Mouse (Mus musculus) urinary bladder, postnatal 14 days (tissue): ENCODE data around the gene Cacna1s.
A peak's percentile ranks its signal among the peaks of the same experiment; 100 is the strongest.

Experiments used
- DNase-seq: peaks from one replicate; pipeline ENCODE4 v3.0.0; 2021; ENCODE audit warnings: low spot score

The Cacna1s gene

DNA sequence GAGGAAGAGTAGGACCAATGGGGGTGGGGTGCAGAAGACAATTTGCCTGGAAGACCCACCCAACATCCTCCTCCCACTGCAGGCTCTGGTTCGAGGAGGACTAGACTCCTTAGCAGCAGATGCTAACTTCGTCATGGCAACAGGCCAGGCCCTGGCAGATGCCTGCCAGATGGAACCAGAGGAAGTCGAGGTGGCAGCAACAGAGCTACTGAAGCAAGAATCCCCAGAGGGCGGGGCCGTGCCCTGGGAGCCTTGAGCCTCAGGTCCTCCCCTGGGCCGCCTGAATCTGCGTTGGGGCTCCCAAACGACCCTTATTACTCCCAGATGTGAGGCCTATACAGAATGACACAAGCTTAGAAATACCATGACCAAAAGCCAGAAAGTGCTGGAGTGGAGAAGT lies 66.3 kb downstream of the Cacna1s start:
- DNase-seq, result no peak

DNA sequence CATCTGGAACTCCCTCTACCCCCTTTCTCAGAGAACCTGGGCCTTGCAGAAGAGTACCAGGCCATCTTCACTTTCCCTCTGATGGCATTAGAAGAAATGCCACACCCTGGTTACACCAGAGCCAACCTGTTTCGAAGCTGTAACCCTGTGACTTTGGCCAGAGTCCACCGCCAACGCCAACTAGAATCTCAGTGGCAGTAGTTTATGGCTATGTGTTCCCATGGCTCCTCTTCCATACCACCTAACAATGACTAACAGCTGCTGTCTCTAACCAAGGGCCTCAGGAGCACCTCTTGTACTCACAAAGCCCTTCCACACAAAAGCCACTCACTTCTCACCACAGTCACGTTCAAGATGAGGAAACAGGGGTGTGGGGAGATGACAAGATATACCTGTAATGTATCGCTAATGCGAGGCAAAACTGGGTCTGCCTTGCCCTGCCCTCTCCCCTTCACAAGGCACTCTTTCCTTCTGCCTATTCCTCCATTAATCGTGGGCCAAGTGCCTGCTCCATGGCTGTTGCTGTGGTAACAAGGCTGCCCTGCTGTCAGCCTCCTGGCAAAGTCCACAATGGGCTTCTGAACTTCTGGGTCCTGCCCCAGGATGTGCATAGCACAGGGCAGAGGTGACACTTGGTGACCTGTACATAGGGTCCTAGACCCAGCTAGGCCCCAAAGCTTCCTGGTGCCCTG lies 67.2 kb downstream of the Cacna1s start:
- DNase-seq, result no peak

DNA sequence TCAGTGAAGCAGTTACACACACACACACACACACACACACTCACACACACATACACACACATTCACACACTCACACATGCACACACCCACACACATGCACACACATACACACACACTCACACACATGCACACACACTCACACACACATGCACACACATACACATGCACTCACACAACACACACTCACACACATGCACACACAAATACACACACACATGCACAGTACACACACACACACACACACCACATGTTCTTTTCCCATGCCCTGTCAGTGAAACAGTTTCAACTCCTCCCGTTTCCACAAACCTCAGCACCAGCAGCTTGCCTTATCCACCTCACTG lies 67.7 kb downstream of the Cacna1s start:
- no peak for DNase-seq

DNA sequence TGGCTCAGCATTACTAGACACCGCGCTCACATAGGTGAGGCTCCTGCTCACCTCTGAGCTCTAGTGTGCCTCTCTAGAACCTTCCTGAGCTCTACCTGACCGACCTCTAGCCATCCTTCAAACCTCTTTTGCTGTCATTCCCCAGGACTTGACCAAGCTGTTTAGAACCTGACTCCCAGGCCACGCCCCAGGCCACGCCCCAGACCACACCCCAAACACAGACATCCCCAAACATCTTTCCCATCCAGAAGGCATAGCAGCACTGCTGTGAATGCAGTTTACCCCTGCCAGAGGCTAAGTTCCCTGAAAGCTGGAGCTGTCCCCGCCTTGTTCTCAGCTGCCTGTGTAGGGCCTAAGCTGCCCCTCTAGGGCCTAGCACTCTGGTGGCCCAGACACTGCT lies 68.2 kb downstream of the Cacna1s start:
- DNase-seq, result no peak

DNA sequence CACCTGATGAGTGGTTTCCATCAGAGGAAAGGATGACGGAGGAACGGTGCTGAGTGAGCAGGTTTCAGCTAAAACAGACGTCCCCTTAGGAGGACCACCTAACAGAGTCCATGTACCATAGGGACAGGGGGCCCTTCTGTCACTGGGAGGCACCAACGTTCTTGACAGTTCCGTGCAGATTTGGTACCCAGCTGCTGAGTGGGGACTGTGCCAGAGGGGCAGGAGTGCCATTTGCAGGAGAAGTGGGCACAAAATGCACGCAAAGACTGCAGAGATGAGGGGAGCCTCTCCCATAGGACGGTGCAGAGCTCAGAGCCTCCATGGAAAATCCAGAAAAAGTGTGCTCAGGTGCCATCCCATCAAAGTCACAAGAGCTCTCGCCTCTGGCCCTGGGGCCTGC lies 69.5 kb downstream of the Cacna1s start:
- no peak for DNase-seq

DNA sequence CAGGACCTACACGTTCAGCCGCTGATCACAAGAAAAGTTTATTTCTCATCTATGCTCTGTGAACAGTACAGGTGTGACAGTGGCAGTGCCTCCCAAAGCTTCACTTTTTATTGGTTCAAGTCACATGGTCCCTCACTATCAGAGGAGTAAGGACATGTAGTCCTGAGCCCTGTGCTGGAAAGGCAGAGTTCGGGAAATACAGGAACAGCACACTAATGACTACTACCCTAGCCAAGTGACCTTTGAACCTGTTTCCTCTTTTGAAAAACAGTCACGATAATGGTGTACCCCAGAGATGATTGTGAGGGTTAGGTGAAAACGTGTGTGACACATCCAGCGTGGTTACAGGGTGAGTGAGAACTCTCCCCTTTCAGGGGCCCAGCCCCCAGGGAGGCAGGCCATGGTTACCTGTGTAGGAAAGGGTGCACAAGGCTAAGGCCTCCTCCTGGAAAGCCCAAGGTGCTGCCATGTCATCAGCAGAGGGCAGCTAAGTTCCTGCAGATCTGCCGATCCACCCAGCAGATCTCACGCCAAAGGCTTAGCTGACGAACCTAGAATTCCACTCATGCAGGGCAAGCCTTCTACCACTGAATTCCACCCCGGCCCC lies 73.7 kb downstream of the Cacna1s start:
- DNase-seq, result no peak

DNA sequence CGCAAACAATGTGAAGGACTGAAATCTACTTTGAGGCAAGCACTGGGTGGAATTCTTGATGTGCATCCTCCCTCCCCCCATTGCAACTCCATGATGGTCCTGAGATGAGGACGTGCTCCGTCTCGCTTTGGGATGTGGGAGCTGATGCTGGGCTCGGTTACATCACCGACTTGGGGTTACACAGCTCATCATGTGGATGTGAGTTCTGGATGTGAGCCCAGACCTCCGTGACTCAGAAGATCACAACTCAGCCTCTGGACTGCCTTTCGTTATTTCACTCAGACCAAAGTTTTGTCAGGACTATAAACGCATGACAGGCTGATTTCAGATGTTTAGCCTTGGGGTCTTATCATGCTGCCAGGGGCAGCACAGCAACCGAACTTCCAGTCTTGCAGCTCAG lies 74.3 kb downstream of the Cacna1s start:
- DNase-seq, result peak; percentile 78

DNA sequence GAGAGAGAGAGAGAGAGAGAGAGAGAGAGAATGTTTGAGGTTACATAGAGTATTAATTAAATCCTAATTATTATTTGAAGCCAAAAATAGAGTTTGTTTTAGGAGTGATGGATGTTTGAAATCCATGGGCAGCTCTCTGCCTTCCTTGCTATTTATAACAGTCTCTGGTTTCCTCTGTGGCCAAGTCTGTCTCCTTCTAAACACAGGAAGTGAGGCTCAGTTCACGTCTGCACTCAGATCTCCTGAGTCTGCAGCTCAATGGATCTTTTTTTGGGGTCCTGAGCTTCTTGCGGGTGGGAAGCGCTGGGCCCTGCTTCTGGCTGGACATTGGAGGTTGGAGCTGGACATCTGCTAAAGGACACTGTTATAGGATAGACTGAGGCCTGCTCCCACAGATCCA lies 75.3 kb downstream of the Cacna1s start:
- no peak for DNase-seq

DNA sequence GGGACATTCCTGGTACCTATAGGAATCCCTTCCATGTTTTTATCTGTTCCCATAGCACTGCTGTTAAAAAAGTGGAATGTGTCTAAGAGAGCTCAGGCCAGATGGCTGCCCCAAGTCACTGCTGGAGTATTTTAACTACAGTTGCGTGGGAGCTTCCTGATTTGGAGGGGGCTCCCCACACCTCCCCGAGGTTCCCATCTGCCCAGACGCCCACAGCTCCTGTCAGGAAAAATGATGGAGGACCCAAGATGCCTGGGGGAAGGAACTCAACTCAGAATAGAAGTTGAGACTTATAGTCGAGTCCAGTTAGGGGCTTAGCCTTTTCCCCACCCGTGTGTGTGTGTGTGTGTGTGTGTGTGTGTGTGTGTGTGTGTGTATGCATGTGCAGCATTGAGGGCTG lies 75.9 kb downstream of the Cacna1s start:
- no peak for DNase-seq

DNA sequence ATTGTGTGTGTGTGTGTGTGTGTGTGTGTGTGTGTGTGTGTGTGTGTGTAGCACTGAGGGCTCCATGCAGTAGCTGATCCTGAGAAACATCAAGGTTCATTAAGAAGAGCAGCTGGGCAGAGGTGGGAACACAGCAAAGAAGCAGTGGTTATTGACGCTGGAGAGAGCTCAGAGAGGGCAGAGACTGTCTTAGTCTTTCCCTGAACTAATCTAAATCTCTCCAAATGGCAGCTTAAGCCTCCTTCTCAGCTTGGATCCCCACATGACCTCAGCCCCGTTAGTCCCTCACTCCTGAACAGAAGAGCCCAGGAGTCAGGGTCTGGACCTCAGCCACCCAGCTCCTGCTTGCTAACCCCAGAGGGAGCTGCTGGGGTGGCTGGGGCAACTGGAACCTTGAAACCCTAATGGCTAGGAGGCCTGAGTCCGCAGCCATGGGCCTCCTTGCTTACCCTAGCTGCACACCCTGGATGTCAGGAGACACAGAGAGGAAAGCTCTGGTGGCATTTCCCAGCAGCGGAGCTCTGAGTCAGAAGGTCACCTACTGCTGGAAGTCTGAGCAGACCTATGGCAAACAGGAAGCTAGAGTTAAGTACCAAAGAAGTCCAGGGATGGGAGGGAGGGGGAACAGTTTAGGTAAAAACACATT lies 76.5 kb downstream of the Cacna1s start:
- no peak for DNase-seq

DNA sequence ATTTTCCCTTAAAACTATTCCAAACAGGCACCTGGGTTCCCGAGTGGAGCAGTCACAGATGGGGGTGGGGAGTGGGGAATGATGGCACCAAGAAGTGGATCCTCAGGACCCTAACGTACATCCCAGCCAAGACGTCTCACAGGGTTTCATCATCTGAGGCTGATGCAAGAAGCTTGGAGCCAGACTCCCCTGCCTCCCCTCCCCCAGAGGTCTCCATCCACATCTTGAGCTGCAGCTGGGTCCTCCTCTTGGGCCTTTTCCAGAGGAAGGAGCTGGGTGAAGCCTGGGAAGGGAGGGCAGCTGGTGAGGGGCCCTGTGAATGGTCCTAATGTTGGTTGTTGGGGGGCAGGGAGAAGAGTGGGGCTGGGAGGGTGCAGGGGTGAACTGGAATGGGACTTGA lies 77.6 kb downstream of the Cacna1s start:
- DNase-seq, result no peak

DNA sequence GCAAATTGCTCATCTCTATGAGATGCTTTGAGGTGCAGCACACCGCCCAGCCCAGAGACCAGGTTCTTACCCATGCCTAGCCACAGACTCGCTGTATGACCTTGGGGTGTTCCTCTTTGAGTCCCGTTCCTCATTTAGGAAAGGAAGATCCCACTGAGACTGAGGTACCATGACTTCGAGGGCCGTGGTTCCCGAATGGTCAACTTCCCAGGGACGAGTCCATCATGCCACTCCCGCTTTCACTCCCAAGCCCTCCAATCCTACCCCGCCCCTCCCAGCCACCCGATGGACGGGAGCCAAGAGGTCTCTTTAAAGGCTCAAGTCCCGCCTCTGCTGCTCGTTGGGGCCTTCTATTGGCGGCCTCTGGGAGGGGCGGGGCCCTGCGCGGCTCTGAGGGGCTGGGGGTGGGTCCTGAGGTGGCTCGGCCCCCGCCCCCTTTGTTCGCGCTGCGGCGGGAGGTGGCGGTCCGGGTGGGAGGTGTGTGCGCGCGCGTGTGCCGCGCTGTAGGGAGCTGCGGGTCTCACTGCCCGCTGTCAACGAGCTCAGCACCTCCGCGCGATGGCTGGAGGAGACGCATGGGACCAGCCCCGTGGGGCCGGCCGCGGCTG lies 78.5 kb downstream of the Cacna1s start, which contains the start of gene Kif21b:
Gene Kif21b (plus strand): TSS at position 439 of the 608 bp plus-strand sequence.
- DNase-seq, result peak; percentile 82

DNA sequence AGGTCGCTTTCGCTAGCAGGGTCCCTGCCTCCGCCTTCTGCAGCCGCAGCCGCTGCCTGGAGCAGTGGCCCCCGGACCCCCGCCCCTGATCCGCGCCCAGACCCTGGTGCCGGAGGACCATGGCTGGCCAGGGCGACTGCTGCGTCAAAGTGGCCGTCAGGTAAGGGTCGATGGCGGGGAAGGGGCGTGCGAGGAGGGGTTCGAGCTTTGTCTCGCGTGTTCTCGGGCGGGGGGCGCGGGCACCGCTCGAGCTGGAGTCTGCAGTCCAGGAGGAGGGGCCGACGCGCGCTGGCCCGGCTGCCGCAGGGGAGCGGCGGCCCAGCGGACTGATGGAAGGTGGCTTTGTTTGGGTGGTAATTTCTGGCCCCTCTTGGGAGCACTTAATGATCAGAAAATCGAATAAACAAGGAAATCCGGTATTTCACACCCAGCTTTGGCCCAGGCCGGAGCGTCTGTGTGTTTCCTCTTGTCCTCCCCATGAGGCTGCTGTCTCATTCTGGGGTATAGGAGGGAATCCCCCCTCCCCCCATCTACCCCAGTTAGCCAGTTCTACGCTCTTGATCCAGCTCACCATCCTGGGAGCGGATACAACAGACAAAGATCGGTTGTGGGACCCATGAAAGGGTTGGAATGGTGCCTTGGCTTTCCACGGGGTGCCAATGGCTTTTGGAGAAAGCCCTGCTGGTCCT lies 79.2 kb downstream of the Cacna1s start:
- DNase-seq, result no peak

DNA sequence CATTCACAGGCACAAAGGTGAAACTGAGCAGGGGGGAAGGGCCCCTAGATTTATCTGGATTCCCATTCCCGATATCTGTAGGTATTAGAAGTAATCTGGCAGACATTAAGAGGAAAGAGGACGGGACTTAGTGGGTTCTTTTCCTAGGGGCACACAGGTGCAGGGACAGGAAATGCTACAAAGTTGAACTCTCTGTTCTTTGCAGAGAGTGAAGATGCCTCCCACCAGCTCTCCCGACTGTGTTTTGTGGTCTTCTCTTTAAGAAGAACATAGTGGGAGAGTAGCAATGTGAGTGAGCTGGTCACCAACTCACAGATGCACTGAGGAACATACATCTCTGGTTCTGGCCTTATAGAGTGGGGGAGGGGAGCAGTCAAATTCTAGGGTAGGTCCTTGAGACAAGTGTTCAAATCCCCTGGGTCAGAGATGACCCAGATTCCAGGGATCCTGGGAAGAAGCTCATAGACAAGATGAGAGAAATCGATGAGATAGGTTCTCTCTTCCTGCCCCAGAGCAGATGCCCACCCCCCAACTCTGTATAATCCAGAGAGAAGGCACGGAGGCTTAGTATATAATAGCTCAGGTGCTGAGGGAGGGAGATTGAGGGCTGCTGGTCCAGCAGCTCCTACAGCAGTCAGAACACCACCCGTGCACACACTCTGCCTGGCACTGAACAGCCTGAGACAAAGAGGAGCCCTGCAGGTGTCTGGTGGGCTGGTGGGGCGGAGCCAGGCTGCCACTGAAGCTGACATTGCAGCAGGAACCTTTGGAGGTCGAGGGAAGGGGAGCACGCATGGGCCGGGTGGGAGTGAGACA lies 80.0 kb downstream of the Cacna1s start:
- no peak for DNase-seq

DNA sequence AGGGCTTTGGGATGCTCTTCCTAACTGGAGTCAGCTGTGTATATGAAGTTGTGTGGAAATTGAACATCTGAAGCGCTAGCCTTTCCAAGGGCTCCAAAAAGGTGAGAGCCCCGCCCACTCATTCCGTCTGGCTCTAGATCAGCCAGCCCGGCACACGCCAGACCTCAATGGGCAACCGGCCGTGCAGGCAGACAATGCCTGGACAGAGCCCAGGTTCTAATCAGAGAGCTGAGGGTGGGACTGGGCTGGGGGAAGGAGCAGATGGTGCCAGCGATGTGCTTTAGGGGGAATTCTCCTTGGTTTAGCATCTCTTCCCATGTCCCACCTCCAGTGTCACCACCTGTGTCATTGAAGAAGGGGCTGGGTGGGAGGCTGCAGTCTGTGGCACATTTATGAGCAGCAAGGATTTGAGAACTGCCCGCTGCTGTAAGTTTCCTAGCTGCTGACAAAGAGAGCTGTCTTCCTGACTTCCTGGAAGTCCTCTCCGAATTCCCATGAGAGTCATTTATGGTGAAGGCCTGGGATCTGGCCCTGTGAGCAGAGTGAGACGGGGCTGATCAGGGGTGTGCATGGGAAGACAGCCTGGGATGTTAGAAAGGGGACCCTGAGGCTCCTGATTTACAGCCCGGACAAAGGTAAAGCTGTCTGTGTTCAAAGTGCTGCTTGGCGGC lies 81.2 kb downstream of the Cacna1s start:
- no peak for DNase-seq

DNA sequence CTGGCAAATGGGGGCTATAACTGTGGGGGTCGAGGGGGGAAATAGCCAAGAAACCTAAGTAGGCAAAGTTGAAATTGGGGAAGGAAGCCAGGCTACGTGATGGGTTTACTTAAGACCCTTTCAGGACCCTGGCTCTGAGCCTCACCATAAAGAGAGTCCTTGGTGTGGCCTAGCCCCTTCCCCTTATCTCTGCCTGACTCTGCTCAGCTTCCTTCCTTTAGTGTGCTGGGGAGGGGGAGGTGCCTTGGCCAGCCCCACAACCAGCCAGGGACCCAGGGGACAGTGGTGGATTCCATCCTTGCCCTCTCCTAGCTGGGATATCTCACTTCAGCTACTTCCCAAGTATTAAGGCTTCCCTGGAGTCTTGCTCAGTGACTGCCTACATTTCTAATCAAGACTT lies 82.0 kb downstream of the Cacna1s start:
- DNase-seq, result no peak

DNA sequence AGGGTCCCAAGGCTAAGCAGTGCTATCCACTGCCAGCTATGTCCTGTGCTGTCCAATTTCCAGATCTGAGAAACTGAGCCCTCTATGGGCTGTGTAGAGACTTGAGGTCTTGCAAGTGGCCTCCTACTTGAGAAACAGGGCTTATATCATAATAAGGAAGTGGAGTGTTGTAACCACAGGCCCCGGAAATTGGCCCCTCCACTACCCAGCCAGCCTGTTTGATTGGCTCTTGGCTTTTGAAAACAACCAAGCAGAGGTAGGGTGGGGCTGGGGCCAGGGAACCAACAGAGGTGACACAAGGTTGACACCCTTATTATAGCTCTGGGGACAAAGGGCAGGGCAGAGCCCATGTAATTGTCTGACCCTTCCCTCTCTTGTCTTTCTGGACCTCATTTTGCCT lies 82.5 kb downstream of the Cacna1s start:
- peak; percentile 49 for DNase-seq

DNA sequence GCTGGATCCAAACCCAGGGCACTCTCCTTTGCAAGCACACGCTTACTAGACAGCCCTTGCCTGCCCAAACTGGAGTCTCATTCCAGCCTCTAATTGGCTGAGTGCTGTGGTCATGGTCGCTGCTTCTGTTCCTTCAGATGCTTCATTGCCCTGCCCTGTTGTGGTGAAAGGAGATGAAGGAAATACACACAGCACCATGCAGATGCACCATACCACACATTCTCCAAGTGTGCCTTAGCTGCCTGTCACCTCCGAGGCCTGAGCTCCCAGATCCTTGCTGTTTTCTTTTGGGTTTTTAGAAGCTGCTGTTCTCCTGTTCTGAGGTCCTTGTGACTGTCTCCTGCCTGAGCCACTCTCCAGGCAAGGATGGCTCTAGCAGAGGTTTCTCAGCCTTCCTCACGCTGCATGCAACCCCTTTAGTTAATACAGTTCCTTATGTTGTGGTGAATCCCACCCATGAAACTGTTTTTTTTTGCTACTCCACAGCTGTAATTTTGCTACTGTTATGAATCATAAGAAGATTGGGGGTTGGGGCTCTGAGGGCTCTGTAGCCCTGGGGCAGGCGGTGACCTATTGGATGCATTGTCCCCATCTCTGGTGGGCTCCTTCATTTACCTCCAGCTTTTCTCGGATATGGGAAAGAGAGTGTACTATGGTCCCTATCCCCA lies 83.4 kb downstream of the Cacna1s start:
- no peak for DNase-seq

DNA sequence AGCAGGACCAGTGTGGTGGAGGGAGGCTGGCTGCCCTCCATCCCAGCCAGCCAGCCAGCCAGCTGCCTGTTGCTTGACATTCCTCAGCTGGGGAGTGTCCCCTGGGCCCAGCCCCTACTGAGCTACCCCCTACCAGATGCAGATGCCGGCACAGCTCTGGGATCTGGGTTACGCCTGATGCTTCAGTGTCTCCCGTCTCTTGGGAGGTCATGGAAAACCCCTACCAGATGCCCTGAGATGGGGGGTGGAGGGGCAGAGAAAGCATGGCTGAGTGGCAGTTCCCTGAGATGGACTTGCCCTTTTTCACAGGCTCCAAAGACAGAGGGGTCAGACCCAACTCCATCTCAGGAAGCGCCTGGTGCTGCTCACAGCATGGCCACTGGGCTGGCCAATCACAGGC lies 84.0 kb downstream of the Cacna1s start:
- no peak for DNase-seq

DNA sequence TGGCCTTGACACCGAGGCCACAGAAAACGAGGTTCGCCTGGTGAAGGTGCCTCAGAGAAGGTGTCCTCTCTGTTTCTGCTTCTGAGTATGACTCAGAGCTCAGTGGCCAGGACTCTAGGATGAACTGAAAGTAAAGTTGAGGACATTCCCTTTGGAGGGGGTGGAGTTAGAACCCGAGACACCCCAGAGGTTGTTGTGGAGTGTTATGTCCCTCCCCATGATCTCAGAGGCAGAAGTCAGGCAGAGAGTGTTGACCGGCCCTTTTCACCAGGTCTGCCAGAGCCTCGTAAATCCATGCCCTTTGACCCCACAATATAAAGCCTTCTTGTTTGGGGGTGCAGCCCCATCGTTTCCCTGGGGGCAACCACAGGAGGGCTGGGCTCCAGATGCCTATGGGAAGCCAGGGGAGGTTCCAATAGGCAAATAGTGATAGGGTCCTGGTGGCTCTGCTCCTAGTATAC lies 84.6 kb downstream of the Cacna1s start:
- no peak for DNase-seq

DNA sequence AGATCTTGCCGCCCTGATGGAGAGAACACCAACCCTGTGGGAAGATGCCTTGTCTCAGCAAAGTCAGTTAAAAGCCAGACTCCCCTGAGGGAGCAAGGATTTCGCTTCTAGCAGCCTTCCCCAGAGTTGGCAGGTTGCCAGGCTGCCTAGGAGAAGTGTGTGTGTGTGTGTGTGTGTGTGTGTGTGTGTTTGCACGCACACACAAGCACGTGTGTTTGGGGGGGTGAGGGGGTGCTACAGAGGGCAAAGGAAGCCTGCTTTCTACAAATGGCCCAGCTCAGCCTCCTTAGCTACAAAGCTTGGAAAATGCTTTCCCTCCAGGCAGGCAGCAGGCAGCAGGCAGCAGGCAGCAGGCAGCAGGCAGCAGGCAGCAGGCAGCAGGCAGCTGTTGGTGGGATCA lies 85.0 kb downstream of the Cacna1s start:
- DNase-seq, result peak; percentile 57
